Mouse (Mus musculus) stomach, postnatal 0 days (tissue): ENCODE measurements at regions not wholly inside any gene's neighbourhood (a gene's known extent, or its start where the extent isn't known, plus 50 kb on each side); places are given as distances from the start of the nearest gene placed in this dataset.

ENCODE experiments used
- ATAC-seq: fragments of 200-750 bp; cut with Nextera tagmentation; 2 replicates; pipeline ENCODE4 v1.8.0; 2017; ENCODE audit not compliant: low FRiP score, low TSS enrichment
- DNase-seq: peaks from one replicate; pipeline ENCODE4 v3.0.0-alpha.2; 2016; ENCODE audit warnings: low spot score
- H3K27ac ChIP-seq: fragments of 300-500 bp; sonication (generic); replicated peaks from 2 replicates; pipeline ENCODE4 v1.5.1; 2014; ENCODE audit warnings: mild to moderate bottlenecking, control low read depth
- H3K27me3 ChIP-seq: fragments of 300-500 bp; sonication (generic); 2 replicates; pipeline ENCODE4 v1.6.1; 2014; ENCODE audit warnings: low read length; ENCODE audit not compliant: control insufficient read depth, insufficient read depth
- H3K36me3 ChIP-seq: fragments of 300-500 bp; sonication (generic); 2 replicates; pipeline ENCODE4 v1.6.1; 2014; ENCODE audit warnings: low read length, mixed read lengths; ENCODE audit not compliant: control insufficient read depth, insufficient read depth
- H3K4me1 ChIP-seq: fragments of 300-500 bp; sonication (generic); replicated peaks from 2 replicates; pipeline ENCODE4 v1.6.1; 2014; ENCODE audit warnings: antibody characterized with exemption; ENCODE audit not compliant: control insufficient read depth, insufficient read depth
- H3K4me2 ChIP-seq: fragments of 300-500 bp; sonication (generic); replicated peaks from 2 replicates; pipeline ENCODE4 v1.6.1; 2014; ENCODE audit warnings: low read depth, mild to moderate bottlenecking, control low read depth, moderate library complexity
- H3K4me3 ChIP-seq: fragments of 300-500 bp; sonication (generic); 2 replicates; pipeline ENCODE4 v1.5.1; 2014; ENCODE audit warnings: low read depth, low read length, control low read depth
- H3K9ac ChIP-seq: fragments of 300-500 bp; sonication (generic); 2 replicates; pipeline ENCODE4 v1.6.1; 2014; ENCODE audit warnings: mild to moderate bottlenecking, low read length, control low read depth, mixed read lengths
- H3K9me3 ChIP-seq: fragments of 300-500 bp; sonication (generic); 2 replicates; pipeline ENCODE4 v1.6.1; 2016; ENCODE audit warnings: low read length; ENCODE audit not compliant: control insufficient read depth
- CTCF ChIP-seq: IDR thresholded peaks from 2 replicates; pipeline ENCODE4 v1.5.1; 2016; ENCODE audit warnings: antibody characterized with exemption, low read depth, mild to moderate bottlenecking, moderate library complexity
- EP300 ChIP-seq: optimal IDR thresholded peaks from 2 replicates; pipeline ENCODE3; 2016; ENCODE audit warnings: antibody characterized with exemption
- WGBS: fragments of 180-500 bp; shearing (Covaris S2); extraction: QIAGEN DNeasy Blood & Tissue Kit; methylation state at CpG from one replicate; pipeline ENCODE4 v1.1.7; 2014; 5-methylcytosine and 5-hydroxymethylcytosine counted together

DNA sequence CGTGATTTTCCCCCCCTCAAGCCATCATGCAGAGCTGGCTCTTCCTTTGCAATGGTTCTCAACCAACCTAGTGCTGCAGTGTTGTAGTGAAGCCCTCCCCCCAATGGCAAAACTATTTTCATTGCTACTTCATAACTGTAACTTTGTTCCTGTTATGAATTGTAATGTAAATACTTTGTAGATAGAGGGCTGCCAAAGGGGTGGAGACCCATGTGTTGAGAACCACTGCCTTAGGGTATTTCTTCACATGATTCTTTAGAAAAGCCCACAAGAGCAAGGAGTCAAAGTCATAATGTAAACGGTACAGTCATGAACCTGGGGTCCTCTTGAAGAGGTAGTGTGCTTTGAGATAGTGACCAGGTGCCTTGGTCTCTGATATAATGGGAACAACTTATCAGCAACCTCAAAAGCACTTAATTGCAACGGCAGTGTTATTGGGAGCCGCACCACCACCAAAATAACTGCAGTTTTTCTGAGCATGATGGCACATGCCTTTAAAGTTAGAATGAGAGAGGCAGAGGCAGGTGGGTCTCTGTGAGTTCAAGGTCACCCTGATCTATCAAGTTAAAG lies 72.4 kb upstream of the Trim2 start:
- DNase-seq: no peak
- H3K4me1 ChIP-seq: no peaks in the 10 kb centered on the region
- H3K27me3 ChIP-seq: no peaks in the 10 kb centered on the region
- WGBS: 61% methylated on average over 4 of the region's 4 CpGs
- H3K36me3 ChIP-seq: no peaks in the 10 kb centered on the region
- no peak overlapping the region for H3K27ac ChIP-seq
- peak; percentile 64; the same call in 1 of the 2 replicates for ATAC-seq
- H3K4me3 ChIP-seq: no peak overlapping the region
- H3K4me2 ChIP-seq: no peak overlapping the region
- H3K9ac ChIP-seq: no peak overlapping the region
- TF ChIP-seq CTCF (no peak), EP300 (no peak)
- no peaks in the 10 kb centered on the region for H3K9me3 ChIP-seq

DNA sequence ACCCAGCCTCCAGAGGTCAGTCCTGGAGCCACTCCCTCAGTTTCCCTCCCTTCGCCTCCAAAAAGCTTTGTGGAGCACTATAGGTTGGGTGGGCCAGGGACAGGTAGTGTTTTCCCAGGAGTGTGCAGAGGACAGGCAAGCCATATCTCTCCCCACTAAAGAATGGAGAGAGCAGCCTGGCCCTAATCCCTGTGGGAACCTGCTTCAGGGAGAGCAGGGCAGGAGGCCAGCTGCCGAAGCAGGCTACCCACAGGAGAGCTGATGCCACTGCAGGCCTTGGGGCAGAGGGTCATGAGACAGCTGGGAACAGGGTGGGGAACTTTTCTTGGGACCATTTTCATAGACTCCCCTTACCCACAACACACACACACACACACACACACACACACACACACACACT lies 69.8 kb upstream of the Trim2 start:
- Histone ChIP-seq H3K4me1 (no peaks in the 10 kb centered on the region), H3K9ac (no peak overlapping the region), H3K9me3 (no peaks in the 10 kb centered on the region), H3K4me2 (no peak overlapping the region), H3K4me3 (no peak overlapping the region), H3K27me3 (no peaks in the 10 kb centered on the region), H3K27ac (no peak overlapping the region), H3K36me3 (no peaks in the 10 kb centered on the region)
- 83% methylated on average over 2 of the region's 2 CpGs for WGBS
- no peak for DNase-seq
- ATAC-seq: no peak
- TF ChIP-seq CTCF (no peak), EP300 (no peak)

DNA sequence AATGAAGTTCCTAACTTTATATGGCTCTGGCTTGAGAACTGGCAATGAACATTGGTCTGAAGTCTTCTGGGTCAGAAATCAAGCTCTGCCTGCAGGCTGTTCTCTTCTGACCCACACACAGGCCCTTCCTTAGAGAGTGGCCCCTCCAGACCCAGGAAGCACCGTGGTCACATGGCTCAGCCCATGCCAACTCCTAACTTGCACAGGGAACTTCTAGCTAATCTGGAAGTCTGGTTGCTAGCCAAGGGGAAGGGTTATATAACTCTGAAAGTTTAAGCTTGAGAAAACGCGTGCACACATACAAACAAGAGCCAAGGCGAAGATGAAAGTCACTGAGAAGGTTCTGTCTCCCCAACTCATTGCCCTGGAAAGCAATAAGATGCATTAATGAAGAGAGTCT lies 69.2 kb upstream of the Trim2 start:
- no peak overlapping the region for H3K4me2 ChIP-seq
- H3K9me3 ChIP-seq: no peaks in the 10 kb centered on the region
- ATAC-seq (no peak), DNase-seq (no peak)
- H3K4me1 ChIP-seq: no peaks in the 10 kb centered on the region
- no peaks in the 10 kb centered on the region for H3K36me3 ChIP-seq
- TF ChIP-seq EP300 (no peak), CTCF (no peak)
- no peak overlapping the region for H3K27ac ChIP-seq
- no peaks in the 10 kb centered on the region for H3K27me3 ChIP-seq
- WGBS: 59% methylated on average over 4 of the region's 4 CpGs
- H3K9ac ChIP-seq: no peak overlapping the region
- no peak overlapping the region for H3K4me3 ChIP-seq

DNA sequence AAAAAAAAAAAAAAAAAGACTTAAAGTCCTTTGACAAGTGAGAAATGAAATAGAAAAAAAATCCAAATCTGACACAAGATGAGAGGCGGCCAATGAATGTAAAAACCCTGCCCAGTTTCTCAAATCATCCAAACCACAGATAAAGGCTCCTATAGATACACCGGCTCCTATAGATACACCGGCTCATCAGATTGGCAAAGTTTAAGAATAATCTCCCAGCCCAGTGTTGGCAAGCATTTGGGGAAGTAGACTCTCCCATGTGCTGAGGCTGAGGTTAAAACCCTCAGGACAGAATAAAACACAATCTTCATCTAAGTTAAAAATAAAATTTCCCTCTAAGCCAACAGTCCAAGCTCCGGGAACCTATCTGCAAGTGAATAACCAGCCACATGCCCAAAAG lies 65.2 kb upstream of the Trim2 start:
- Histone ChIP-seq H3K4me3 (no peak overlapping the region), H3K9ac (no peak overlapping the region), H3K27me3 (no peaks in the 10 kb centered on the region), H3K9me3 (no peaks in the 10 kb centered on the region), H3K4me1 (no peaks in the 10 kb centered on the region), H3K4me2 (no peak overlapping the region), H3K36me3 (no peaks in the 10 kb centered on the region), H3K27ac (no peak overlapping the region)
- no peak for DNase-seq
- 93% methylated on average over 4 of the region's 4 CpGs for WGBS
- ATAC-seq: no peak
- no peak for TF ChIP-seq CTCF

DNA sequence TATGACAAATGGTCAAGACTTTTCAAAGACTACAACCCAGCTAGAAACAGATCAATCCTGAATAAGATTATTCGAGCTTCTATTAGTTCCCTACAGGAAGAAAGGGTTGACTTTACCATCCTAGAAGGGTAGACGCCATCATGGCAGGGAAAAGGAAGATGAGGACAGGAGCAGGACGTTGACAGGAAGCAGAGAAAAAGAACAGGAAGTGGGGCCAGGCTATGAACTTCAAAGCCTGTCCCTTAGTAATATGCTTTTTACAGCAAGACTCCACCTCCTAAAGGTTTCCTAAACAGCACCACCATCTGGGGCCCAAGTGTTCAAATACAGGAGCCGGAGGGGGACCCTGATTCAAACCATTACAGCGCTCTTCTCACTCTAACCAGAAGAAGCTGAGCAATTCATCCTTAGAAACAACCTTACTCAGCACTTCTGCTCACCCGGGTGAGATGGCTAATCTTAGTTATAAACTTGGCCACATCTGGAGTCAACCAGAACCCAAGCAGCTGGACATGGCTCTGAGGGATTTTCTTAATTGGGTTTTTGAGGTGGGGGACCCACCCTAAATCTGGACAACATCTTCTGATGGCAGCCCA lies 60.6 kb upstream of the Trim2 start:
- H3K27me3 ChIP-seq: no peaks in the 10 kb centered on the region
- no peaks in the 10 kb centered on the region for H3K36me3 ChIP-seq
- TF ChIP-seq EP300: no peak
- no peak for TF ChIP-seq CTCF
- no peak for DNase-seq
- no peak overlapping the region for H3K9ac ChIP-seq
- no peak for ATAC-seq
- WGBS: 79% methylated on average over 6 of the region's 6 CpGs
- no peak overlapping the region for H3K27ac ChIP-seq
- no peak overlapping the region for H3K4me2 ChIP-seq
- H3K4me3 ChIP-seq: no peak overlapping the region
- no peaks in the 10 kb centered on the region for H3K4me1 ChIP-seq
- no peaks in the 10 kb centered on the region for H3K9me3 ChIP-seq

DNA sequence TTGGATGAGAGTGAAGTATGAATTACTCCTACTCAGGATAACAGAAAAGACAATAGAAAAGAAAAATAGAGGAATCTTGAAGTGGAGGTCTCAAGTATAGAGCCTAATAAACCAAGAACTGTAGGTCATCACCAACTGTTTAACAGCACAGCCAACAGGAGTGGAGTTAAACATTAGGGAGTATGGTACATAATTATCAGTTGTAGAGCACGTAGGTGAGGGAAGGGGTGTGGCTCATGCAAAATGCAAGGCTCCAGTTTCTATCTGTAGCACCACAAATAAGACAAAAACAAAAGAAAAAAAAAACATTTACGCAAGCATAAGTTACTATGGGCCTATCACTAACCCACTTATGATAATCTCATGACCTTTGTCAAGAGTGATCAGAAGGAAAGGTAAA lies 52.0 kb upstream of the Trim2 start:
- Histone ChIP-seq H3K4me1 (no peaks in the 10 kb centered on the region), H3K27ac (no peak overlapping the region), H3K4me3 (no peak overlapping the region), H3K4me2 (no peak overlapping the region), H3K9me3 (no peaks in the 10 kb centered on the region), H3K36me3 (no peaks in the 10 kb centered on the region), H3K9ac (no peak overlapping the region), H3K27me3 (no peaks in the 10 kb centered on the region)
- 69% methylated on average over 2 of the region's 2 CpGs for WGBS
- no peak for DNase-seq
- no peak for ATAC-seq
- no peak for TF ChIP-seq CTCF
- no peak for TF ChIP-seq EP300
